Mouse (Mus musculus): ENCODE data around the gene Pitpnc1. TPM values are rescaled to one million over a fixed set of nuclear protein-coding genes. Genes with fewer than 3 reads are reported as not detected.

The Pitpnc1 gene
- total and polyA plus RNA-seq, 3 experiments, result 2.4 to 5.4 (median 3.6) TPM

GRCm38 (mm10) chr11:107335756-107336155 lies 134.7 kb downstream of the Pitpnc1 start:
- no peaks in the 10 kb centered on the region for H3K27me3 ChIP-seq (replicated peaks)
- peaks cover 2% of the 10 kb centered on the region for H3K9me3 ChIP-seq (replicated peaks; ENCODE audit: low read length)
- H3K9ac ChIP-seq (ENCODE audit: insufficient read depth, low read depth), result no peak overlapping the region
- no peak overlapping the region for H3K4me3 ChIP-seq (replicated peaks in 1 of 3; ENCODE audit: low read depth in 2 of 3, low read length in 2 of 3, poor library complexity in 1 of 3)
- dilution Hi-C loops (cut with MboI; ENCODE audit: extremely low pct_ligation_motif_present, extremely low pct_unique_long_range_greater_than_20kb, low sequenced_read_pairs), result no loop called here
- H3K4me2 ChIP-seq (ENCODE audit: insufficient read depth, low read depth, poor library complexity, severe bottlenecking), result no peak overlapping the region
- peak; percentile 35 for DNase-seq (ENCODE audit: extremely low read depth)
- in situ Hi-C loops (cut with MboI; ENCODE audit: low pct_ligation_motif_present, low pct_unique_long_range_greater_than_20kb, low sequenced_read_pairs), result loop anchor here (5.0 kb wide), 1 partner anchor 92 kb away; no protein-coding TSS in a partner anchor
- peaks cover 0 to 1% of the 10 kb centered on the region in 2 experiments for H3K36me3 ChIP-seq (replicated peaks in 1 of 2; ENCODE audit: control insufficient read depth in 1 of 2, insufficient read depth in 1 of 2, low read length in 1 of 2)
- TF ChIP-seq IRF4 (IDR thresholded peaks at IDR 0.05; ENCODE audit: low read depth, low read length) (no peak), KAT2A (IDR thresholded peaks at IDR 0.05; ENCODE audit: insufficient replicate concordance, low read length) (no peak), TCF12 (IDR thresholded peaks at IDR 0.05; ENCODE audit: low read depth, low read length) (no peak), MEF2A (IDR thresholded peaks at IDR 0.05; ENCODE audit: borderline replicate concordance, low read depth, low read length) (no peak), SIN3A (IDR thresholded peaks at IDR 0.05; ENCODE audit: low read length) (no peak), ZNF384 (IDR thresholded peaks at IDR 0.05; ENCODE audit: low read depth, low read length) (no peak), PAX5 (IDR thresholded peaks at IDR 0.05; ENCODE audit: low read length) (no peak), E2F4 (IDR thresholded peaks at IDR 0.05; ENCODE audit: insufficient replicate concordance, low read depth, low read length) (no peak), EP300 (IDR thresholded peaks at IDR 0.05; ENCODE audit: low read length) (no peak), RAD21 (IDR thresholded peaks at IDR 0.05; ENCODE audit: low read depth, low read length) (no peak), GABPA (IDR thresholded peaks at IDR 0.05; ENCODE audit: insufficient replicate concordance, low read depth, low read length) (no peak), ZKSCAN1 (IDR thresholded peaks at IDR 0.05; ENCODE audit: borderline replicate concordance, low read depth, low read length) (no peak), CTCF (conservative IDR thresholded peaks at IDR 0.05 in 1 of 2, IDR thresholded peaks at IDR 0.05 in 1 of 2; ENCODE audit: low read depth in 2 of 2, low read length in 2 of 2) (no peak), NELFE (IDR thresholded peaks at IDR 0.05; ENCODE audit: low read depth, low read length) (no peak), NRF1 (IDR thresholded peaks at IDR 0.05; ENCODE audit: low read depth, low read length) (no peak), MAX (IDR thresholded peaks at IDR 0.05; ENCODE audit: low read length) (no peak)
- no peak overlapping the region for H3K27ac ChIP-seq (ENCODE audit: insufficient read depth, low read depth)
- H3K4me1 ChIP-seq (ENCODE audit: control insufficient read depth in 1 of 2, insufficient read depth in 2 of 2), result peaks cover 0 to 22% of the 10 kb centered on the region in 2 experiments; a peak in 2 of 4 replicates
- no peaks in the 10 kb centered on the region for H3K79me2 ChIP-seq (replicated peaks; ENCODE audit: control insufficient read depth, extremely low read depth, insufficient read depth, poor library complexity, severe bottlenecking)

GRCm38 (mm10) chr11:107334849-107335484 lies 135.5 kb downstream of the Pitpnc1 start:
- H3K9me3 ChIP-seq (replicated peaks; ENCODE audit: low read length), result peaks cover 2% of the 10 kb centered on the region
- no peak overlapping the region for H3K4me3 ChIP-seq (replicated peaks in 1 of 3; ENCODE audit: low read depth in 2 of 3, low read length in 2 of 3, poor library complexity in 1 of 3)
- no peak overlapping the region for H3K4me2 ChIP-seq (ENCODE audit: insufficient read depth, low read depth, poor library complexity, severe bottlenecking)
- H3K79me2 ChIP-seq (replicated peaks; ENCODE audit: control insufficient read depth, extremely low read depth, insufficient read depth, poor library complexity, severe bottlenecking), result no peaks in the 10 kb centered on the region
- no peaks in the 10 kb centered on the region for H3K27me3 ChIP-seq (replicated peaks)
- peaks cover 0 to 1% of the 10 kb centered on the region in 2 experiments for H3K36me3 ChIP-seq (replicated peaks in 1 of 2; ENCODE audit: control insufficient read depth in 1 of 2, insufficient read depth in 1 of 2, low read length in 1 of 2)
- TF ChIP-seq SMC3 (IDR thresholded peaks at IDR 0.05; ENCODE audit: low read depth, low read length) (no peak), GABPA (IDR thresholded peaks at IDR 0.05; ENCODE audit: insufficient replicate concordance, low read depth, low read length) (no peak), POLR2AphosphoS2 (IDR thresholded peaks at IDR 0.05; ENCODE audit: low read depth, low read length) (no peak), ZC3H11A (IDR thresholded peaks at IDR 0.05; ENCODE audit: low read depth, low read length) (no peak), TCF12 (IDR thresholded peaks at IDR 0.05; ENCODE audit: low read depth, low read length) (no peak), HCFC1 (IDR thresholded peaks at IDR 0.05; ENCODE audit: low read depth, low read length) (no peak)
- no peak for DNase-seq (ENCODE audit: extremely low read depth)
- no peak overlapping the region for H3K9ac ChIP-seq (ENCODE audit: insufficient read depth, low read depth)
- no peak overlapping the region for H3K27ac ChIP-seq (ENCODE audit: insufficient read depth, low read depth)
- in situ Hi-C loops (cut with MboI; ENCODE audit: low pct_ligation_motif_present, low pct_unique_long_range_greater_than_20kb, low sequenced_read_pairs), result loop anchor here (5.0 kb wide), 1 partner anchor 92 kb away; no protein-coding TSS in a partner anchor
- dilution Hi-C loops (cut with MboI; ENCODE audit: extremely low pct_ligation_motif_present, extremely low pct_unique_long_range_greater_than_20kb, low sequenced_read_pairs), result no loop called here
- H3K4me1 ChIP-seq (ENCODE audit: control insufficient read depth in 1 of 2, insufficient read depth in 2 of 2), result peaks cover 0 to 22% of the 10 kb centered on the region in 2 experiments; a peak in 2 of 4 replicates
